Mouse (Mus musculus): ENCODE measurements around the gene Galt. TPM values are rescaled to one million over a fixed set of nuclear protein-coding genes. Genes with fewer than 3 reads are reported as not detected.

Gene Galt
- 10 to 100 TPM; 51.5 to 52.1 TPM for total RNA-seq (2021)

GRCm38 (mm10) chr4:41754797-41755337 is at the start of gene Galt:
Galt (plus strand) TSS chr4:41755228.
- DNase-seq, result no peak

GRCm38 (mm10) chr4:41705922-41706754 is 48.9 kb upstream of the Galt start:
- DNase-seq, result no peak

DNA sequence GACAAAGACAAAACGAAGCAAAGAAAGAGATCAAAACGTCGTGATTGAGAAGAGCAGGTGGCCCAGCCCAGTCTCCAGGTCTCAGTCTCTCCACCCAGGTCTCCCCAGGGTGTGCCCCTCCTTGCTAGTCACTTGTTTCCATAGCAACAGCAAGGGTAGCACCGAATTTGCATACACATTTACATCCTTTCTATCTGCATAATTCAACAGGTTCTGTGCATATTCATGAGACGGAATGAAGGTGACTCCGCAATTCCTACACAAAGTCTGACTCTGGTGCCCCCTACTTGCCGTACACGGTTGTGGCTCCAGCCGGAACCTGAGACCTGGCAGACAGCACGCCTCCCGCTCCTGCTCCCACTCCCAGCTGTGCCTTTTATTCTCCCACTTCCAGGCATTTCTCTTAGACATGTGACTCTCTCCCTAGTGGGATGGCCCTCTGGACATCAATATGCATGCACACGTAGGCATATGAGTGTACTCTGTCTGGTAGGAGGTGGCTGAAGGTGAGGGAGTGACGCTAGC is 48.0 kb upstream of the Galt start:
- DNase-seq, result no peak

DNA sequence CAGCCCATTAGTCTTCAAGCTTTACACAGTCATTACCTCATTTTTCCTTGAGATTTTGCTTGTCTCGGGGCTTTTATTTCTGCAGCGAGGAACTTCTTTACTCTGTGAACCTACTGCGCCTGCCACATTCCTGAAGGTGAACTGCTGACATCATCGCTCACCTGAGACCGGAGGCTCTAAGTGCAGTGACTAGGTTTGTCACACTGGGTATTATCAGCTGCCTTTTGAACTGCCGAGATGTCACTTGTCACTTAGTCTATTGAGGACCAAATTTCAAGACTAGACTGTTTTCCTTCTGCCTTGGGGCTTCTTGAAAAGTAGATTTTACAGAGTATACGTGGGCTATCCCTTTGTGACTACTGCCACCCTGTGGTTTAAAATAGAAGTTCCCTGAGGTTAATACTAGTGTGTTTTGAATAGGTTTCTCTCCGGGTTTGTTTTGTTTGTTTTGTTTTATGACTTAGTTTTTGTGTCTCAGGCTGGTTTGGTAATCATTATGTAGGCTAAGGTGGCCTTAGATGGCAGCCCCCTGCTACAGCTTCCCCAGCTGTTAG is 46.8 kb upstream of the Galt start:
- no peak for DNase-seq

GRCm38 (mm10) chr4:41710229-41710628 is 44.8 kb upstream of the Galt start:
- DNase-seq, result no peak

DNA sequence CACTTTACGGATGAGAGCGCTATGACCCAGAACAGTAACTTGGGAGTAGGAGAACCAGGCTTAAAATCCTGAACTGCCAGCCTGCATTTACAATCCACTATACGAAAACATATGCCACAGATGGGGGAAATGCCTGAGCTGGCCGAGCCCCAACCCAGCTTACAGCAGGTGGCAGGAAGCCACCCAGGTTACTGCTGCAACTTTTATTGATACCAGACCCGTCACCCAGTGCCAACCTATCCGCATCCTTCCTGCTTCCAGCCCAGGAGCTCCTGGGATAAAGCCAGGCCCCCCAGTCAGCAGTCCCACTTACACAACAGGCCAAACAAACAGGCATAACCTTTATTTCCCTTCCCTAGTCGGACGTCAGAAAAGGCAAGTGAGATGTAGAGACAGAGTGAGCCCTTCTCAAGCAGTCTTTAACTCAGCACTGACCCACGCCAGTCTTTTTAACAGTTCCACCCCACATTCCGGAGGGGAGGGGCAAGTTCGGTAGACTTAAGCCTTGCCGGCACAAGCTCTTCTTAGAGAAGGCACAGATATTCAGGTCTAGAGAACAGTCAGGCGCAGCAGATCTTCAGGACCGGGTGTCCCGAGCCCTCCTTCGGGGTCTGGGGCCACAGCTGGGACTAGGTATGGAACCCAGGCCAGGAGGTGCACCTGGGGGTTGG is 43.2 kb upstream of the Galt start:
- no peak for DNase-seq

DNA sequence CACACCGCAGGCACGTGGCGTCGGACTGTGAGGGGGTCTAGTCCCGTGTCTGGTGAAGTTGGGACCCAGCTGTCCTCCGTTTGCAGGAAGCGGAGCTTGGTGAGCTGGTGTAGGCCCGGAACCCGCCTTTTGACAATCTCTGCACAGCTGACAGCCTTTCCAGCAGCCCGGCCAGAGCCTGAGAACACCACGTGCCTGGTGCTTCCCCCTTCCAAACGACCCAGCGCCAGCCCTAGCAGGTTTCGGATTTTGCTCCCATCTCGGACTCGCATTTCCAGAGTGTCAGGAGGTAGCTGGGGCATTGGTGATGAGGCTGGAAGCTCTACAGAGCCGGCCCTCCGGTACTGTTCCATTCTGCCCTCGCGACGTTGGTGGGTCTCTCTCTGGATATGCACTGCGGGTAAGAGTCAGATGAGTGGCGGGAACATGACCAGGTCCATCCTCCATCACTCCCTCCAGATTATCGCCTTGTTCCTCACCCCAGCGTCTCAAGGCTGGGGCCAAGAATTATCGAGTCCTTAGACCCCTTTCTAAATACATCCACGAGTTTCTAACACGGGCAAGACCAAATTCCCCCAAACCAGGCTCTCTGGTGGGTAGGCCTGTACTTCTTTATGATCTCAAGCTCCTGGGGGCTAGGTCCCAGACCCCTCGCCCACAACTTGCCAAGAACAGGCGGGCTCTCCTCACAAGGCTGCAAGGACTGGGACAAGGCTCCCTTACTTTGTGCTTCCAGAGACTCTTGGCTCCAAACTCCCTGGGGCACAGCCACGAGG is 42.4 kb upstream of the Galt start:
- DNase-seq, result no peak

- peak; percentile 84 to 85 for DNase-seq
Measured at GRCm38 (mm10) chr4:41713197-41714067, 41.6 kb upstream of the Galt start, which contains the start of gene Rpp25l. Rpp25l (minus strand) TSS chr4:41713534.

DNA sequence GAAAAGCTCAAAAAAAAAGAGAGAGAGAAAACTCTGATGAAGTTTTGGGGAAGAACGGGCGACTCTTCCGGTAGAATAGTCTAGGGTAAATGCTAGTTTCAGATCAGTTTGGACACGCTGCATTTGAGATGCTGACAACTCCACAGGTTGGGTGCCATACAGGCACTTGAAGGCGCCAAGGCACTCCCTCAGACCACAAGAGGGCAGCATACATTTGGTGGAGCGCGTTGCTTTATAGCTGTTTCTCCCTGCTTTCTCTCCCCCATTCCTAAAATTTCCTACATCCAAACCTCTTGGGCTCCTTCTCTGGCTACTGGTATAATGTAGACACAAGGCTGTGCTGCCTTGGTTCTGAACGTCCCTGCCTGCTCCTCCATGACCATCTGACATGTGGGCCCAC is 40.8 kb upstream of the Galt start:
- peak in 1 of 2 experiments; percentile 67 for DNase-seq

- DNase-seq, result no peak
Measured at GRCm38 (mm10) chr4:41715082-41715481, 39.9 kb upstream of the Galt start.

DNA sequence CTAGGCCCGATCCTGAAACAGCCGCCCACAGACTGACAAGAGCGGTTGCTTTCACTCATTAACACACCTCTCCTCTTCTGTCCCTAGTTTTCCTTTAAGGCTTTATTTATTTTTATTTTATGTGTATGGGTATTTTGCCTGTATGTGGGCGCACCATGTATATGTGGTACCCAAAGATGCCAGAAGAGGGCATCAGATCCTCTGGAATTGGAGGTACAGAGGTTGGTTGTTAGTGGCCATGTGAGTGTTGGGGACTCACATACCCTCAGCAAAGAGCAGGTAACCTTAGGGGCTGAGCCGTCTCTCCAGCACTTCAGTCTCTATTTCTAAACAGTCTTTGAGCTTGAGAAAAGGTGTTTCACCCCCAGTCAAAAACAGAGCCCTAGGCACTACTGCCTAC is 39.4 kb upstream of the Galt start:
- no peak for DNase-seq

DNA sequence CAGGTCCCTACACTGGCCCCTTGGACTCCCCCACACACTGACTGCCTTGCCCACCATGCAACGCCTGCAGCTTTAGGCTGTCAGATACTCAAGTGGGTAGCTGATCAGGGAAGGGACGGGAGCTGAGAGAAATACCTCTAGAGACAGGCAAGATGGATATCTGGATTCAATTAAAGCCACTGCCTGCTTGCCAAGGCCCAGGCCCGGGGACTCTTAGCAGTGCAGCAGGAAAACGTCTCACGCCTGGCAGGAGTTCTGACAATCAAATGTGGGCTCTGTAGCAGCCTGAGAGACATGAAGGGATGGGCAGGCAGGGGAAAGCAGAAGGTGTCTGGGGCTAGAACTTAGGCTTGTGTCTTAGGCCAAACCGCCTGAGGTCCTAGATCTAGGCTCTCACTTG is 38.2 kb upstream of the Galt start:
- DNase-seq, result no peak

- peak; percentile 84 to 88 for DNase-seq
Measured at GRCm38 (mm10) chr4:41722918-41723351, 32.1 kb upstream of the Galt start, which contains the start of gene Dctn3. Dctn3 (minus strand) TSS chr4:41723170.

GRCm38 (mm10) chr4:41726826-41727621 is 28.0 kb upstream of the Galt start:
- DNase-seq, result no peak

DNA sequence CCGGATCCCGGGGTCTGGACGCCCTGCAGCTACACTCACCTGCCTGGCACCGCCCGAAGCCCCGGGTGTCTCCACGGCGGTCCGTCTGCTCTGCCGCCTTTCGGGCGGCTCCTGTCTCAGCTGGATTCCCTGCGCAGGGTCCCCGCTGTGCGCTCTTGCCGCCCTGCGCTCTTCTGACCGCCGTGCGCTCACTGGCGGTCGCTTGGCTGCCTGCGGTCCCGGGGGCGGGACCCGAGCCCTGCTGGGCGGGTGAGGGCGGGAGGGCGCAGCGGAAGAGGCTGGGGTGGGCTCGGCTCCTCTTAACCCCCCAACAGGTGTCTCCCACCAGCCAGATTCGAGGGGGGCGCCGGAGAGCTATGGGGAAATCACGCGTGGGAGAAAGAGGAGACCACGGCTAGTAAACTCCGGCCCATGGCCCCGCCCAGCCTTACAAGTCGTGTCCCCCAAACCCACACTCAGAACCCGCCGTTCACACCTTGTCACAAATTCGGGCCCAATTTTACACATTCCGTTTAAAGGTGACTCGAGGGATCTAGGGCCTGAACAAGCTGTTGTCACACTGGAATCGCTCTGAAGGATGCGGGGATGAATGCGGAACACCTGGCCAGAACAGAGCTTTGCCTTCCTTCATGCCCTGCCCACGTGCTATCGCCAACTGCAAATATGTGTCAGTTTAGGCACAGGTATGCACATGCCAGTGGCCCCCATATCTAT is 23.8 kb upstream of the Galt start, which contains the start of gene Arid3c:
TSS of gene Arid3c (minus strand) at position 91 of the 714 bp plus-strand sequence.
- no peak for DNase-seq

DNA sequence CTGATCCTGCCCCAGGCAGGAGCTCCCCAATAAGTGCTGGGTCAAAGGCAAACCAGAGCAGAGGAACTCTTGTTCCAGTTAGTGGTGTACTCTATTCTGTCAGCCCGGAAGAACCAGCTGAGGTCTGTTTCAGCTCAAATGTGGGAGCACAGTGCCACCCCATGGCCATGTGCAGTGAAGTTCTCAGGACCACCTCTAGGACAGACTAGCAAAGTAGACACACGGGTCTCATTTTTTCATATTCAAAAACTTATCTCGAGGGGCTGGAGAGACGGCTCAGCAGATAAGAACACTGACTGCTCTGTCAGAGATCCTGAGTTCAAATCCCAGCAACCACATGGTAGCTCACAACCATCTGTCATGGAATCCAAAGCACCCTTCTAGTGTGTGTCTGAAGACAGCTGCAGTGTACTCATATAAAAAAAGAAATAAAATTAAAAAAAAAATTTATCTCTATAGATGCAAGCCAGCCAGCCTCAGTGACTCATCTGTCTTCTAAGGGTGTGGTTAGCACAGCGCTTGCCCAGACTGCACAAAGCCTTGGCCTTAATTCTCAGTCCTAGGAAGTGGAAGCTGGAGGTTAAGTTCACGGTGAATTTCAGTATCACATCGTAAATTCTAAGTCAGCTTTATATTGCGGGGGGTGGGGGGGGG is 17.3 kb upstream of the Galt start:
- DNase-seq, result peak; percentile 72 to 74

- DNase-seq, result no peak
Measured at GRCm38 (mm10) chr4:41738256-41738603, 16.8 kb upstream of the Galt start.

DNA sequence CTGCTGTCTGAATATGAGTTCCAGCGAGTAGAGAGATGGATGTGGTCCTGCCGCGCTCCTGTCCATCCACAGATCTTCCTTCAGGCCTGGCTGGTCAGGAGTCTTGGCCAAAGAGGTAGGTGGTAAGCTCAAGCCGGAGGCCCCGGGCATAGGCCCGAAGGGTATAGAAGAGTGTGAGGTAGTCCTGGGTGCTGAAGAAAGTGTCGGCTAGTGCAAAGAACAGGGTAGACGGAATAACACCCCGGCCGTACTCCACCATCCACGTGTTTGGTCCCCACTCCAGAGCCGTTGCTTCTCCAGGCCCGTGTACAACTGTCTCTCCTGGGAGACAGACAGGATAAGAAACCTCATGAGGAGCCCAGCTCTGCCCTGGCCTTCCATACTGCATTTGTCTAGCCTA is 15.8 kb upstream of the Galt start:
- DNase-seq, result no peak
